Mouse (Mus musculus) cerebellum, adult 2 months (tissue): ENCODE data around the gene Cant1.

Experiments
- CTCF ChIP-seq: fragments of 200-500 bp; IDR thresholded peaks from 2 replicates; pipeline ENCODE4 v1.5.1; 2011; ENCODE audit warnings: low read depth, mild to moderate bottlenecking, control low read depth, low read length, moderate library complexity, borderline replicate concordance; ENCODE audit not compliant: insufficient read depth
- POLR2A ChIP-seq: fragments of 200-500 bp; IDR thresholded peaks from 2 replicates; pipeline ENCODE4 v1.6.1; 2011; ENCODE audit warnings: low read length, control low read depth, borderline replicate concordance; ENCODE audit not compliant: insufficient read depth

GRCm38 (mm10) chr11:118443201-118443970 lies 24.5 kb upstream of the Cant1 start:
- TF ChIP-seq CTCF = peak; percentile 82
- no peak for TF ChIP-seq POLR2A
